Mouse (Mus musculus): ENCODE data around the gene Hectd4. TPM values are rescaled to one million over a fixed set of nuclear protein-coding genes. Genes with fewer than 3 reads are reported as not detected.

Gene Hectd4
- 22.9 and 23.1 TPM in 2 replicates for polyA plus RNA-seq (2021; fragmentation: Nextera tagmentation)
- long read RNA-seq, experiment 1, partial matches to known transcripts: 97 of 102 reads
- long read RNA-seq, experiment 1, other reads (novel, unspliced or antisense): 5 of 102 reads
- long read RNA-seq, experiment 2, partial matches to known transcripts: 99 of 101 reads
- long read RNA-seq, experiment 2, other reads (novel, unspliced or antisense): 2 of 101 reads

DNA sequence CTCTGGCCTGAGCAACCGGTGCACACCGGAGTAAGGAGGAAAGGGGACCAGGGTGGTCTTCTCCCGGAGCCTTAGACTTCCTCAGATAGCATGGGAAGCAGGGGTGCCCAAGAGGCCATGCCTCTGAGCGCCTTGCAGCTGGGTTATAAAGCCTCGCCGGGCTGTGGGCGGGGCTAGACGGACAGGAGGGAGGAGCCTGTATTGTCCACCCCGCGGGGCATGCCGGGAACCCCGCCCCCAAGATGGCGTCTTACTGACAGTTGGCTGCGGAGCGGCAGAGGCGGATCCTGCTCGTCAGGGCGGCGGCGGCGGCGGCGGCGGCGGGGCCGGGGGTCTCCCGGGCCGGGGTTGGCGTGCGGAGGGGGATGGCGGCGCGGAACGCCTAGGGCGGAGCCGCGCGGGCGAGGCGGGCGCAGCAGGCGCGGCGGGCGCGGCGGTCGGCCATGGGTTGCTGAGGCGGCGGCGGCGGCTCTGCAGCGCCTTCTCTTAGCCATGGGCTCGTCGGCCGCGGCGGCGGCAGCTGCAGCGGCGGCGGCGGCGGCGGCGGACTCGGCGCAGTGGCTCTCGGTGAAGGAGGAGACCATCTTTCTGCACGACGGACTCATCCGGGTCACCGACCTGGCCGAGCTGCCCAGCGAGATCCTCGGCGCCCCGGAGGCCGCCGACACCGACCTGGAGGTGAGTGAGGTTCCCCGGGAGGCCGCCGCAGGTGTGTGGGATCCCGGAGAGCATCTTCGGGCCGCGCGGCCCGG lies at the start of gene Hectd4:
Gene Hectd4, plus strand, starts transcription at position 240 of the 752 bp plus-strand sequence.

DNA sequence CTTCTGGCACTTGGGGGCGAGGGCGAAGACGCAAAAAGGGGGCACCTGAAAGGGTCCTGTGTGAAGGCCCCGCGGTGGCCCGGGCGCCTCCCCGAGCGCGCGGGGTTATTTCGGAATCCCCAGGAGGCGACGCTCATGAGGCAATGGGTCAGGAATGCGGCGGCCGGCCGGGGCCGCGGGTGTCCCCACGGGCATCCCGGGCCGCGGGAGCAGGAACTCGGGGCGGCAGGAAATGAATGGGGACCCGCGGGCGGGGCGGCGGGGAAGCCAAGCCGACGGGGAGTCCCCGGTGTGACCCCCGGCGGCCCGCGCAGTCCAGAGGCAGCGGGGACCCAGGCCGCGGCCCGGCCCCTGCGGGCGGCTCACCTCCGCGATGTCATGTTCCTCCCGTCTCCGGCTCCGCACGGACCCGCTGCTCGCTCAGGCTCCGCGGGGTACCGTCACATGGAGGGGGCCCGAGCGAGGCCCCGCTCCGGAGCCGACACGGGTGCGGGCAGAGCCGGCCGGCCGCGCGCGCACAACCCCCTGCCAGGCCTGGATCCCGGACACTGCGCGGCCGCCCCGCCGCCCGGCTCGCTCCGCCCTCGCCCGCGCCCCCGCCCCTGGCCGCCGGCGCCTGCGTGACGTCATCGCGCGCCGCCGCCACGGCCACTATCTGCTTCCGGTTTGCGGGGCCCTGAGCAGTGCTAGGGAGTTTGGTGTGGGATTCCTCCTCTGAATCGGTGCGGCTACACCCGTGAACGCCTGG lies 29.0 kb upstream of the Hectd4 start, which contains the start of gene Ptpn11:
Gene Ptpn11, minus strand, starts transcription at position 562 of the 748 bp plus-strand sequence.

DNA sequence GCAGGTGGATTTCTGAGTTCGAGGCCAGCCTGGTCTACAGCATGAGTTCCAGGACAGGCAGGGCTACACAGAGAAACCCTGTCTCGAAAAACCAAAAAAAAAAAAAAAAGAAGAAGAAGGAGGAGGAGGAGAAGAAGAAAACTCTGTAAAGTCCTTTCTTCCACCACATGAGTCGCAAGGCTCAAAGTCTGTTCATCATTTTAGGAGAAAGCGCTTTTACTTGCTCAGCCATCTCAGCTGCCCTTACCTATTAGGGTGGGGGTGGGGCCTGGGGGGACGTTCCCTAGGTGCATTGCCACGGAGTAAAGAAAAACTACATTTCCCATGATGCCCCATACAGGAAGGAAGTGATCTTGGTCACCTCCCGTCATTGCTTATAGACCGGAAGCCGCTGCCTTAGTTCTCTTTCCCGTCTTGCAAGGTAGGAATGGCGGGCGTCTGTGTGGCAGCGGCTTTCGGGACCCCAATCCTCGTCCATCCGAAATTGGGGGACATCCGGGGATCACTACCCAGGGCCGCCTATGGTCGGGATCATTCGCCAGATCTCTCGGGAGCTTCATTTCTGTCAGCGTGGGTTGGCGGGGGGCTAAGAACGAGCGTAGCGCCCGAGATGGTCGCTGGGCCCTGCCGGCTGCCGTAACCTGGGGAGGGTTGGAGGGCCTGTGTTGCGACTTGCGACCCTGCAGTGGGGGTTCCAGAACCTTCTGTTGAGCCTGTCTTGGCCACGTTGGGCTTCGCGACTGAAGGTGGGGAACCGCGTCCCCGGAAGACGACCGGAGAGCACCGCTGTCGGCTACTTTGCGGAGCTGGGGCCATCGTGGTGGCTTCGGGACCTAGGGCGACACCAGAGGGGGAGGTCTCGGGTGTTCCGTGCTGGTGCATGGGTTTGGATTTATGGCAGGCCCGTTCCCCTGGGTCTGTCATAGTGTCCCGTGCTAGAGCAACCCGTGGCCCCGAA lies 15.6 kb upstream of the Hectd4 start, which contains the start of gene Rpl6:
Gene Rpl6, plus strand, starts transcription at position 350 of the 958 bp plus-strand sequence.

DNA sequence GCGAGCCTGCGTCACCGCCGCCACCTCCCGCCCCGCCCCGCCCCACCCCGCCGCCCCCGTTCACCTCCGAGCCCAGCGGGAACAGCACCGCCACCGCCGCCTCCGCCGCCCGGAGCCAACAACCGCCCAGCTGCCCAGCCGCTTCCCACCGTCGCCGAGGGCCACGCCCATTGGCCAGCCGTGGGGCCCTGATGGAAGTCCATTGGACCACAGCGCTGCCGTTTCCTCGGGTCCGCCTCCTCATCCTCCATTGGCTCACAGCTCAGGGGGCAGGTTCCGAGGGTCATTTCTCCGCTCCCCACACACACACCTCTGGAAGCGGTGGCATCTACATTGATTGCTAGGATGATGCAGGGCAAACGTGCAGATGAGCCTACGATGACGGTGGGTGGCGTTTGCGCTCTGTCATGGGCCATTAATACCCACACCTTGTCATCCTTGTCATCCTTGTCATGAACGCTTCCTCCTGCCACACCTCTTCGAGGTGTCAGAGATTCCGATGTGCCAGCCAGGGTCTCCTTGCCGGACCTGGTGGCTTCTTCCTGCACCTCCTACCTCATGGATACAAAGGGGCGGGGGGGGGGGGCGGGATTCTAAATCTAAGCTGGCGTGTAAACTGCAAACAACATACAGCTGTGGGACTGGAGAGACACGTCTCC lies 165.6 kb downstream of the Hectd4 start, which contains the start of gene Trafd1:
Gene Trafd1, minus strand, starts transcription at position 172 of the 659 bp plus-strand sequence.

DNA sequence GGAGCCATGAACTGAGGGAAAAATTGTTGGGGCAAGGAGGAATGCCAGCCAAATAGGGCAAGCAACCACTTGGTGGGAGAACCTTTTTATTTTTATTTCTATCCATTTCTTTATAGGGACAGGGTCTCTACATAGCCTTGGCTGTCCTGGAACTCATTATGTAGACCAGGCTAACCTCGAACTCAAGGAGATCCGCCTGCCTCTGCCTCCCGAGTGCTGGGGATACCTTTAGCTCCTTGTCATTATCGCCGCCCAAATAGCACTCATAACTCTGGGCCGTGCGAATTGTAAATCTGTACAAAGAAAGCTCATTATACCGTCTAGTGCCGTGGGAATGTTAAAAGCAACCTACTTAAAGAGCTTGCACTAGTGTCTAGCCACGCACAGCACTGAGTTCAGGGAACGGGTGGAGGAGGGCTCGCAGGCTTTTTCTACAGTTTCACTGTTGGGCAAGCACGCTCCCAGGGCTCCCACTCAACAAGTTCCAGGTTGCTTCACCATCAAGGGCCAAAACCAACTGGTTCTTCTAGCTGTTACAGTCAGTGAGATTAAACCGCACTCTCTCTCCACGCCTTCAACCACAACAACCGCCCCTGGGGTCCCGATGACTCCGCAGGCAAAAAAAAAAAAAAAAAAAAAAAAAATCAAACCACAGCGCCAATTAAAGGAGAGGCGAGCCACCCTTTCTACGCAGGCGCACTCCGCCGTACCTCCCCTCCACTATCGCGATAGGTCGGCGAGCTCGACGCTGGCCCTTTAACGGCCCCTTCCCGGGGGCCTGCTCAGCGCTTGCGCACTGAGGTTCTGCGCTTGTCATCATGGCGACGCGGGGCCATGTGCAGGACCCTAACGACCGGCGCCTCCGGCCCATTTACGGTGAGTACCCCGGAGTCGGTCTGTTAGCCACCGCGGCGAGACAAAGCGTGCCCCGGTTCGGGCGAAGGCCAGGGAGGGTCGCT lies 177.4 kb downstream of the Hectd4 start, which contains the start of gene Naa25:
Gene Naa25, plus strand, starts transcription at position 750 of the 959 bp plus-strand sequence.

Other genes with a start within 250 kb of the Hectd4 start
- 93.8 and 123 TPM in 2 replicates for gene Rph3a, start 210.1 kb upstream of the Hectd4 start, polyA plus RNA-seq (2021; fragmentation: Nextera tagmentation)
- gene Ptpn11, start 28.8 kb upstream of the Hectd4 start, polyA plus RNA-seq (2021; fragmentation: Nextera tagmentation): 17.4 and 22.3 TPM in 2 replicates
- gene Rpl6, start 15.7 kb upstream of the Hectd4 start, polyA plus RNA-seq (2021; fragmentation: Nextera tagmentation): 891 and 960 TPM in 2 replicates
- 41.4 and 43.2 TPM in 2 replicates for gene Trafd1, start 165.4 kb downstream of the Hectd4 start, polyA plus RNA-seq (2021; fragmentation: Nextera tagmentation)
- gene Naa25, start 177.7 kb downstream of the Hectd4 start, polyA plus RNA-seq (2021; fragmentation: Nextera tagmentation): 27.8 and 36.8 TPM in 2 replicates
- gene Tmem116, start 231.7 kb downstream of the Hectd4 start, polyA plus RNA-seq (2021; fragmentation: Nextera tagmentation): 6.9 and 9.6 TPM in 2 replicates
- gene Erp29, start 232.3 kb downstream of the Hectd4 start, polyA plus RNA-seq (2021; fragmentation: Nextera tagmentation): 150 and 166 TPM in 2 replicates